Mouse (Mus musculus) stomach, embryonic 14.5 days (tissue): ENCODE results near the gene Cptp. TPM values are rescaled to one million over a fixed set of nuclear protein-coding genes. Genes with fewer than 3 reads are reported as not detected.
A peak's percentile ranks its signal among the peaks of the same experiment; 100 is the strongest.

Experiments used
- ATAC-seq: fragments of 200-750 bp; cut with Nextera tagmentation; 2 replicates; pipeline ENCODE4 v1.8.0; 2017; ENCODE audit warnings: low read depth, moderate TSS enrichment; ENCODE audit not compliant: insufficient number of reproducible peaks, insufficient read depth, low FRiP score
- H3K27ac ChIP-seq: fragments of 300-500 bp; sonication (generic); 2 replicates; pipeline ENCODE4 v1.5.1; 2014; ENCODE audit warnings: mild to moderate bottlenecking, low read length, moderate library complexity, mixed read lengths
- H3K27me3 ChIP-seq: fragments of 300-500 bp; sonication (generic); 2 replicates; pipeline ENCODE4 v1.6.1; 2014; ENCODE audit warnings: low read length, control low read depth, mixed read lengths; ENCODE audit not compliant: control insufficient read depth, insufficient read depth
- H3K36me3 ChIP-seq: fragments of 300-500 bp; sonication (generic); 2 replicates; pipeline ENCODE4 v1.6.1; 2014; ENCODE audit warnings: mild to moderate bottlenecking, control low read depth, low read length, moderate library complexity, mixed read lengths; ENCODE audit not compliant: control insufficient read depth, insufficient read depth
- H3K4me1 ChIP-seq: fragments of 300-500 bp; sonication (generic); 2 replicates; pipeline ENCODE4 v1.6.1; 2014; ENCODE audit warnings: low read length, control low read depth, mixed read lengths; ENCODE audit not compliant: control insufficient read depth, insufficient read depth
- H3K4me2 ChIP-seq: fragments of 300-500 bp; sonication (generic); replicated peaks from 2 replicates; pipeline ENCODE4 v1.6.1; 2014; ENCODE audit warnings: low read depth, low read length, control low read depth
- H3K4me3 ChIP-seq: fragments of 300-500 bp; sonication (generic); 2 replicates; pipeline ENCODE4 v1.5.1; 2014; ENCODE audit warnings: low read depth, low read length, control low read depth
- H3K9ac ChIP-seq: fragments of 300-500 bp; sonication (generic); replicated peaks from 2 replicates; pipeline ENCODE4 v1.6.1; 2014; ENCODE audit warnings: low read depth, mild to moderate bottlenecking, control low read depth, low read length, moderate library complexity, mixed read lengths
- H3K9me3 ChIP-seq: fragments of 300-500 bp; sonication (generic); 2 replicates; pipeline ENCODE4 v1.6.1; 2016; ENCODE audit warnings: low read depth, low read length, control low read depth; ENCODE audit not compliant: control insufficient read depth
- WGBS: fragments of 180-500 bp; shearing (Covaris S2); extraction: QIAGEN DNeasy Blood & Tissue Kit; methylation state at CpG from one replicate; pipeline ENCODE4 v1.1.7; 2014; 5-methylcytosine and 5-hydroxymethylcytosine counted together
- polyA plus RNA-seq: library from polyadenylated mRNA; unstranded; fragments of >200 nt; fragmentation: Nextera tagmentation; extraction: Ambion mirVana; gene quantifications from 2 replicates; pipeline ENCODE4 v1.2.1, GENCODE M21; 2014

The Cptp gene
- polyA plus RNA-seq, result 16.9 and 17.3 TPM in 2 replicates

DNA sequence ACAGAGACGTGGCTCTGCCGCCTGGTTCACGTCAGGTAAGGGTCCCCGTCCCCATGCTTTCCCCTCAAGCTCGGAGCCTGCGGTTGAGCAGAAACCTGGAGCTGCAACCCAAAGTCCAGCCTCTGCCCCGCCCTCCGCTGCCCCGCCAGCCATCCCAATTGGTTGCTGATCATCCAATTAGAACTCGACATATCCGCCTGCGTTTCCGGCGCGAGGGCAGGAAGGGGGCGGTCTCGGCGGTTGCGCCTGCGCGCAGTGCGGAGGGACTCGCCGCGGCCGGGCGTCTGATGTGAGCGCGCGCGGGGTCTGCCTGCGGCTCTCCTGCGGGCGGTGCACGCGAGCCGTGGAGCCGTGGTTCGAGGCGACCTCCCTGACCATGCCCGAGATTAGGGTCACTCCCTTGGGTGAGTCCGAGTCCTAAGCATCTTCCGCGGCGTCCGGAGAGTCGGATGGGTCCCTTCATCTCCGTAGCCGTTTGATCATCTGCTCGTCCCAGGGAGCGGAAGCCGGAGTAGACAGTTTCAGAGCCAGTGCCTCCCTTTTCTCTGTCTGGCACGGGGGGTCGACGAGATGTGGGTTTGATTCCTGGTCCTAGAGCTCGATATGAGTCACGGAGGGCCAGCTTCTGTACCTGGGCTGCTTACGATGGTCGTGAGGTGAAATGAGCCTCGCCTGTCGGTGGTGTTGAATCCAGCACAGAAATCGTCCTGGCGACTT is at the start of gene Cptp, which contains the start of gene Ints11:
Gene Cptp, minus strand, starts transcription at position 124 of the 717 bp plus-strand sequence.
Gene Ints11, plus strand, starts transcription at position 230 of the 717 bp plus-strand sequence.
- Histone ChIP-seq H3K4me3 (peak within 1 kb of the TSS; percentile 78), H3K9me3 (no peaks in the 10 kb centered on the region), H3K4me1 (peaks cover 9% of the 10 kb centered on the region), H3K27me3 (no peaks in the 10 kb centered on the region), H3K27ac (no peak within 1 kb of the TSS), H3K4me2 (peak within 1 kb of the TSS; percentile 92), H3K36me3 (peaks cover 31% of the 10 kb centered on the region), H3K9ac (peak within 1 kb of the TSS; percentile 79)
- peak; percentile 95 for ATAC-seq
- under 1% methylated on average over 63 of the region's 63 CpGs for WGBS

DNA sequence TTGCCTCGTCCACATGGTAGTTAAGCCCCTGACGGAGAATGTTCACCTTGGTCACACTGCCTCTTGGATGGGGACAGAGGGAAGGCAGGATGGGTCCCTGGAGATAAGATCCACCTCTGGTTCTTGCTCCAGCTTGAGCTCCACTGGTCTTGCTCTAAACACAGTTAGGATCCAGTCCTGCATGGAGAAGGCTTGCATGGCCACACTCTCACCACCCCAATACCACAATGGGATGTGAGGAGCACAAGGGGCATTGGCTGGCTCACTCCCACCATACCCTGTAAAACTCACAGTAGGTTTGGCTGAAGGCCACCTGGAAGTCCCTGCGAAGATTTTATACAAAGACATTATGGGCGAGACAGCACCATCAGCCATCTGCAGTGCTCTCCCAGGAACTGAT is 39.5 kb upstream of the Cptp start:
- H3K36me3 ChIP-seq, result peaks cover 15% of the 10 kb centered on the region
- H3K27me3 ChIP-seq, result no peaks in the 10 kb centered on the region
- H3K9me3 ChIP-seq, result no peaks in the 10 kb centered on the region
- H3K27ac ChIP-seq, result no peak overlapping the region
- ATAC-seq, result no peak
- no peak overlapping the region for H3K4me2 ChIP-seq
- no peaks in the 10 kb centered on the region for H3K4me1 ChIP-seq
- H3K9ac ChIP-seq, result no peak overlapping the region
- no peak overlapping the region for H3K4me3 ChIP-seq
- WGBS, result 87% methylated on average over 4 of the region's 4 CpGs

DNA sequence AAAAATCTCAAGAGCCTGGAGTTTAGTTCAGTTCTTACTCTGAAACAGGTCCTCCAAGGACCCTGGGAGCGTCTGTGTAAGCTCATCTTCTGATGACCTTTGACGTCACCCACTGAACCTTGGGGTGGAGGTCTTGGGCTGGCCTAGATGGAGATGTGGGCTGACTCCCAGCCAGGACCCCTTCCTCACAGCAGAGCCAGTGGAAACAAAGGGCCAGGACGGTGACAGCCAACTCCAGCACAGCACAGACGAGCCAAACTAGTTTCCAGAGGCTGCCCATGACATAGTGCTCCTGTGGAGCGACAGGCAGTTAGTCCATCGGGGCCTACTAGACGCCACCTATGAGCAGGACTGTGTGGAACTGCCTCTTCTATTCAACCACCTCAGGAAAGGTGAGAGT is 39.0 kb upstream of the Cptp start:
- WGBS, result 75% methylated on average over 7 of the region's 7 CpGs
- H3K27ac ChIP-seq, result no peak overlapping the region
- peaks cover 20% of the 10 kb centered on the region for H3K36me3 ChIP-seq
- H3K4me3 ChIP-seq, result no peak overlapping the region
- no peak overlapping the region for H3K4me2 ChIP-seq
- no peaks in the 10 kb centered on the region for H3K9me3 ChIP-seq
- H3K27me3 ChIP-seq, result no peaks in the 10 kb centered on the region
- H3K9ac ChIP-seq, result no peak overlapping the region
- no peak for ATAC-seq
- H3K4me1 ChIP-seq, result no peaks in the 10 kb centered on the region

DNA sequence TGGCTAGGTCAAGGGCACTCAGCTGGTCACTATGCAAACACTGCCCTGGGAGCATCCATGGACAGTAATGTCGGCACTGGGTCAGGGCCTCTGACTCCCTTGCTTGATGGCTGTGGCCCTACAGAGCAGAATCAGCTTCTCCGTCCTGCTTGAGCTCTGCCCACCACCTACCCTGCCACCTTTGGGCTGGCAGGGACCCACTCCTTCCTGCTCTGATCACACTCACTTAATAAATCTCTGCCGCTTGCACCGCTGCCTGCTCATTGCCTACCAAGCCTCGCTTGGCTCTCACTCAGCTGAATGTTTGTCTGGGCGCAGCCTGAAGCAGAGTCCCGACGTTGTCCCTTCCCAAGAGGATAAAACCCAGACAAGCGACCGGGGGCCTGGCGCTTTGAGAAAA is 37.8 kb upstream of the Cptp start:
- Histone ChIP-seq H3K27me3 (no peaks in the 10 kb centered on the region), H3K36me3 (peaks cover 32% of the 10 kb centered on the region), H3K4me3 (no peak overlapping the region), H3K9me3 (no peaks in the 10 kb centered on the region), H3K4me1 (no peaks in the 10 kb centered on the region), H3K9ac (no peak overlapping the region), H3K4me2 (no peak overlapping the region), H3K27ac (no peak overlapping the region)
- no peak for ATAC-seq
- 81% methylated on average over 11 of the region's 11 CpGs for WGBS

DNA sequence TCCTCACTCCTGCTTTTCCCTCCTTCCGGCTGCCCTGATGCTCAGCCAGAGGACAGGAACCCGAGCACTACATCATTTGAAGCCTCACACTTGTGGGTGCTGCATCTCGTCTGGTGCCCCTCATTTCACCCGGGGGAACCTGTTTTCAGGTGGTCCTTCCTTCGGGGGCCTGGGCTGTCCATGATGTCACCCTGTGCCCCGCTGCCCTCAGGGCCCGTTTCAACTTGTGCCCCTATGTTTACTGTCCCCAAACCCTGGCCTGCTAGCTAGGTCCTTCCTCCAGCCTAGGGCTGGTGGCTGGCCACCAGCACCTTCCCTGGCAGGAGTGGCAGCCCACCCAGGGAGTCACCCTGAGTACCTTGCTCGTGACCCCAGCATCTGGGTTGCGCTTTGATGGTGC is 36.9 kb upstream of the Cptp start:
- H3K9me3 ChIP-seq, result no peaks in the 10 kb centered on the region
- no peaks in the 10 kb centered on the region for H3K4me1 ChIP-seq
- no peak overlapping the region for H3K9ac ChIP-seq
- H3K4me2 ChIP-seq, result no peak overlapping the region
- H3K36me3 ChIP-seq, result peaks cover 32% of the 10 kb centered on the region
- H3K27me3 ChIP-seq, result no peaks in the 10 kb centered on the region
- no peak overlapping the region for H3K27ac ChIP-seq
- WGBS, result 77% methylated on average over 9 of the region's 9 CpGs
- ATAC-seq, result no peak
- H3K4me3 ChIP-seq, result no peak overlapping the region

DNA sequence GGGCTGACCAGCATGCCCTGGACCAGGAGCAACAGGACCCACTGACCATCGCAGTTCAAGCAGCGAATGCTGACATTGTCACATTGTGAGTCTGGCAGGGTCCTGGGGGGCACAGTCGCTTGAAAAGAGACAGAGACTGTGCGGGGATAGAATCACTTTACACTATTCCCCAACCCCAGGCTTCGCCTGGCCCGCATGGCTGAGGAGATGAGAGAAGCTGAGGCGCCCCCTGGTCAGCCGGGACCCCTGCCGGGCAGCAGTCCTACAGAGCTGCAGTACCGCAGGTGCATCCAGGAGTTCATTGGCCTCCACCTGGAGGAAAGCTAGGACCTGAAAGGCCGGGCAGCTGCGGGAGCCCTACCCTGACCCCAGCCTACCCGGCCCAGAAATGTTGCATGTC is 36.4 kb upstream of the Cptp start:
- no peak for ATAC-seq
- Histone ChIP-seq H3K4me2 (no peak overlapping the region), H3K4me3 (no peak overlapping the region), H3K27me3 (no peaks in the 10 kb centered on the region), H3K9ac (no peak overlapping the region), H3K27ac (no peak overlapping the region), H3K9me3 (no peaks in the 10 kb centered on the region), H3K36me3 (peaks cover 32% of the 10 kb centered on the region), H3K4me1 (no peaks in the 10 kb centered on the region)
- 87% methylated on average over 13 of the region's 13 CpGs for WGBS

DNA sequence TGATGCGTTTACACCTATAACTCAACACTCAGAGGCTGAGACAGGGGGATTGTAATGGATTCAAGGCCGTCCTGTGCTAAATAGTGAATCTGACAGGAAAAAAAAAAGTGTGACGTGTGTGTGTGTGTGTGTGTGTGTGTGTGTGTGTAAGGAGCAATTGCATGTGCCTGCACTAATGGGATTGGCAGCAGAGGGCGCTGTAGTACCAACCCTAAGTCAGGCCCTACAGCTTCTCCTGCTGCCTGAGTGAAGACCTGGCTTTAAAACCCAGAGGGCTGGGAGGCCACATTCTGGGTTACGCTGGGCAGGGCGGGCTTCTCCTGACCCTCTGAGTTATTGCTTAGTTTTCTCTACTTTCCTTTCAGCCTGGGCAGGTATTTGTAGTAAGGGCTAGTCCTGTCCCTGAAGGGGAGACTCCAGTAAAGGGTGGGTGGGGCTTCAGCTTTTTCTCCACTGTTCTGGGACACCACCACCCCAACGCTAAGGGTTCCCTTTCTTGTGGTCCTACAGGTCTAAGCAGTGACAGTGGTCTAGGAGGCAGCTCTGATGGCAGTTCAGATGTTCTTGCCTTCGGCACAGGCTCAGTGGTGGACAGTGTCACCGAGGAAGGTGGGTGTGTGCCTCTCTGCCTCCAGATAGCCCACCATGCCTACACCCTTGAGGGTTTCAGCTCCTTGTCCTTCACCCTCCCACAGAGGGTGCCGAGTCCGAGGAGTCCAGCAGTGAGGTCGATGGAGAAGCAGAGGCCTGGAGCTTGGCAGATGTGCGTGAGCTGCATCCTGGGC is 35.3 kb upstream of the Cptp start:
- no peaks in the 10 kb centered on the region for H3K27me3 ChIP-seq
- H3K36me3 ChIP-seq, result peaks cover 38% of the 10 kb centered on the region
- H3K9ac ChIP-seq, result no peak overlapping the region
- no peak overlapping the region for H3K4me2 ChIP-seq
- H3K9me3 ChIP-seq, result no peaks in the 10 kb centered on the region
- no peaks in the 10 kb centered on the region for H3K4me1 ChIP-seq
- no peak for ATAC-seq
- WGBS, result 90% methylated on average over 13 of the region's 13 CpGs
- no peak overlapping the region for H3K27ac ChIP-seq
- no peak overlapping the region for H3K4me3 ChIP-seq

DNA sequence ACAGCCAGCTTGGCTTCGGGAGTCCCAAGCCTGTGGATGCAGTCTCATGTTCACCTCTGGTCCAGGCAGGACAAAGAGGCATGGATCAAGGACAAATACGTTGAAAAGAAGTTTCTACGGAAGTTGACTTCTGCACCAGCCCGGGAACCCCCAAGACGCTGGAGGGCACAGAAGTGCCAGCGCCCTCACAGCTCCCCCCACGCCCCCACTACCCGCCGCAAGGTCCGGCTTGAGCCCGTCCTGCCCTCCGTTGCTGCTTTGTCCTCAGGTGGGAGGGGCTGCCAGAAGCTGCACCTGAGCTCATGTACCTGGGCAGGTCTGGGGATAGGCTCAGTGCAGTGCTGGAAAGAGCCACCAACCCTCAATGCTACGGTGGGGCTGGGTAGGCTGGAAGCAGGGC is 34.0 kb upstream of the Cptp start:
- Histone ChIP-seq H3K36me3 (peaks cover 38% of the 10 kb centered on the region), H3K9ac (no peak overlapping the region), H3K4me1 (no peaks in the 10 kb centered on the region), H3K27me3 (no peaks in the 10 kb centered on the region), H3K4me3 (no peak overlapping the region), H3K4me2 (no peak overlapping the region), H3K9me3 (no peaks in the 10 kb centered on the region), H3K27ac (no peak overlapping the region)
- no peak for ATAC-seq
- 94% methylated on average over 13 of the region's 13 CpGs for WGBS
